Mouse (Mus musculus) forebrain, embryonic 14.5 days (tissue): ENCODE results near the gene Vps26b. TPM values are rescaled to one million over a fixed set of nuclear protein-coding genes. Genes with fewer than 3 reads are reported as not detected.

Experiments used
- ATAC-seq: fragments of 200-750 bp; cut with Nextera tagmentation; 2 replicates; pipeline ENCODE4 v1.8.0; 2017; ENCODE audit warnings: mild to moderate bottlenecking, moderate library complexity
- DNase-seq: peaks from one replicate; pipeline ENCODE4 v3.0.0-alpha.2; 2015; ENCODE audit warnings: low spot score
- H3K27ac ChIP-seq: fragments of 300-500 bp; sonication (generic); 2 replicates; pipeline ENCODE4 v1.5.1; 2014; ENCODE audit warnings: low read depth, mild to moderate bottlenecking, control low read depth, low read length, moderate library complexity
- H3K27me3 ChIP-seq: fragments of 300-500 bp; sonication (generic); replicated peaks from 2 replicates; pipeline ENCODE4 v1.6.1; 2014; ENCODE audit warnings: low read length, control low read depth, mixed read lengths; ENCODE audit not compliant: control insufficient read depth, insufficient read depth
- H3K36me3 ChIP-seq: fragments of 300-500 bp; sonication (generic); 2 replicates; pipeline ENCODE4 v1.6.1; 2014; ENCODE audit warnings: low read length, control low read depth; ENCODE audit not compliant: control insufficient read depth, insufficient read depth
- H3K4me1 ChIP-seq: fragments of 300-500 bp; sonication (generic); 2 replicates; pipeline ENCODE4 v1.6.1; 2014; ENCODE audit warnings: antibody characterized with exemption, low read length, control low read depth; ENCODE audit not compliant: control insufficient read depth, insufficient read depth
- H3K4me2 ChIP-seq: fragments of 300-500 bp; sonication (generic); 2 replicates; pipeline ENCODE4 v1.6.1; 2014; ENCODE audit warnings: mild to moderate bottlenecking, control low read depth, low read length
- H3K4me3 ChIP-seq: fragments of 300-500 bp; sonication (generic); 2 replicates; pipeline ENCODE4 v1.5.1; 2014; ENCODE audit warnings: low read depth, low read length, control low read depth
- H3K9ac ChIP-seq: fragments of 300-500 bp; sonication (generic); 2 replicates; pipeline ENCODE4 v1.6.1; 2014; ENCODE audit warnings: mild to moderate bottlenecking, low read length, control low read depth, moderate library complexity
- H3K9me3 ChIP-seq: fragments of 300-500 bp; sonication (generic); replicated peaks from 2 replicates; pipeline ENCODE4 v1.6.1; 2016; ENCODE audit warnings: low read length, control low read depth, mixed read lengths; ENCODE audit not compliant: control insufficient read depth
- WGBS: fragments of 180-500 bp; shearing (Covaris S2); extraction: QIAGEN DNeasy Blood & Tissue Kit; methylation state at CpG from one replicate; pipeline ENCODE4 v1.1.7; 2014; 5-methylcytosine and 5-hydroxymethylcytosine counted together
- polyA plus RNA-seq: library from polyadenylated mRNA; unstranded; fragments of >200 nt; fragmentation: Nextera tagmentation; extraction: Ambion mirVana; gene quantifications from 2 replicates; pipeline ENCODE4 v1.2.1, GENCODE M21; 2014

Gene Vps26b
- polyA plus RNA-seq, 1 experiment from 2014 or later: 77.9 TPM

- peak overlapping the region; percentile 89 for H3K27ac ChIP-seq
- no peaks in the 10 kb centered on the region for H3K9me3 ChIP-seq
- H3K4me2 ChIP-seq: peak overlapping the region; percentile 89
- no peaks in the 10 kb centered on the region for H3K36me3 ChIP-seq
- H3K9ac ChIP-seq: peak overlapping the region; percentile 97
- peak overlapping the region; percentile 93 for H3K4me3 ChIP-seq
- WGBS: under 1% methylated on average over 52 of the region's 52 CpGs
- no peaks in the 10 kb centered on the region for H3K27me3 ChIP-seq
- DNase-seq: peak; percentile 64
- ATAC-seq: peak; percentile 18; the same call in 1 of the 2 replicates
- peaks cover 31% of the 10 kb centered on the region for H3K4me1 ChIP-seq
Measured at GRCm38 (mm10) chr9:27029022-27029827, 640 bp downstream of the Vps26b start.

GRCm38 (mm10) chr9:27026708-27027107 lies 3.2 kb downstream of the Vps26b start:
- Histone ChIP-seq H3K4me3 (no peak overlapping the region), H3K4me1 (peaks cover 28% of the 10 kb centered on the region)
- ATAC-seq: no peak

DNA sequence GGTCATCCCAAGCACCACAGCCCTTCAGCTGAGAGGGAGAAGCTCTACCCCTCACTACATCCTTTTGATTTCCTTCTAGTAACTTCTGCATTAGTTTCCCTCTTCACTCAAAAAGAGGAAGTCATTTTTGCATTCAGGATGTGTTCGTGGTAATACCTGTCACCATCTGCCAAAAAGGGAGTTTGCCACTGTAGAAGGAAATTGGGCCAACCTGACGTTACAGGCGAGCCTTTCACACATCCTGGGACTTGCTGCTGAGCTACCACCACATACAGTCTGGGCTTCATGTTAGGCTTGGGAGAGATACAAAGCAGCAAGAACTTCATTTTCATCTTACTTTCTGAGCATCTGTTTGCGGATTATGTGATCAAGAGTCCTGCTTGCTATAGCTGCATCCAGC lies 6.2 kb downstream of the Vps26b start:
- ATAC-seq (no peak), DNase-seq (no peak)
- Histone ChIP-seq H3K27me3 (no peaks in the 10 kb centered on the region), H3K4me1 (peaks cover 23% of the 10 kb centered on the region), H3K36me3 (peaks cover 16% of the 10 kb centered on the region), H3K4me3 (no peak overlapping the region), H3K27ac (no peak overlapping the region), H3K9me3 (no peaks in the 10 kb centered on the region), H3K4me2 (no peak overlapping the region), H3K9ac (no peak overlapping the region)
- WGBS: 90% methylated on average over 4 of the region's 4 CpGs

More at GRCm38 (mm10) chr9:27026708-27027107, 3.2 kb downstream of the Vps26b start:
- no peak for DNase-seq
- Histone ChIP-seq H3K36me3 (peaks cover 2% of the 10 kb centered on the region; the same call in 1 of the 2 replicates), H3K4me2 (peak overlapping the region; percentile 89), H3K9me3 (no peaks in the 10 kb centered on the region), H3K27ac (no peak overlapping the region), H3K27me3 (no peaks in the 10 kb centered on the region), H3K9ac (no peak overlapping the region)
- 97% methylated on average over 1 of the region's 1 CpGs for WGBS

GRCm38 (mm10) chr9:27018961-27019360 lies 10.9 kb downstream of the Vps26b start:
- WGBS: 95% methylated on average over 10 of the region's 10 CpGs
- no peaks in the 10 kb centered on the region for H3K4me1 ChIP-seq
- peaks cover 59% of the 10 kb centered on the region for H3K36me3 ChIP-seq

DNA sequence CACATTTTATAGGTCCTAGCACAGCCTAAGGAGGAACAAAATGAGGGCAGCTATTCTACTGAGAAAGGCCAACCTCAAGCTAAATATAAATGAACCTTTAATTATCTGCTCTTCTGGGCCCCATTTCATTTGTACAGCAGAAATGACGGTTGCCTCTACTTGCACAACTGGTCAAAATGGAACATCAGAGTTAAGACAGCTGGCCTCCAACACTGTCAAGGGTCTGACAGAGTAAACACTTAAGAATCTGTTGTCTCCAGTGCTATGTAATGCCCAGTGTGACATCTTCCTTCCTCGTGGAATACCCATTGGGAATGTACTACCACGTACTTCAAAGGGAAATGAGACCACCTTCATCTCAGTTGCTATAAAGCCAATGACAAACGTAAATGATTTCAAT lies 18.3 kb downstream of the Vps26b start:
- WGBS: 96% methylated on average over 4 of the region's 4 CpGs
- Histone ChIP-seq H3K36me3 (peaks cover 96% of the 10 kb centered on the region), H3K27me3 (no peaks in the 10 kb centered on the region), H3K4me1 (no peaks in the 10 kb centered on the region), H3K4me2 (no peak overlapping the region), H3K4me3 (no peak overlapping the region), H3K27ac (no peak overlapping the region), H3K9me3 (no peaks in the 10 kb centered on the region), H3K9ac (no peak overlapping the region)
- DNase-seq: no peak
- no peak for ATAC-seq

More at GRCm38 (mm10) chr9:27018961-27019360, 10.9 kb downstream of the Vps26b start:
- H3K27me3 ChIP-seq: no peaks in the 10 kb centered on the region
- ATAC-seq (no peak), DNase-seq (no peak)
- no peak overlapping the region for H3K4me3 ChIP-seq
- H3K9me3 ChIP-seq: no peaks in the 10 kb centered on the region
- no peak overlapping the region for H3K4me2 ChIP-seq
- no peak overlapping the region for H3K27ac ChIP-seq
- H3K9ac ChIP-seq: no peak overlapping the region

DNA sequence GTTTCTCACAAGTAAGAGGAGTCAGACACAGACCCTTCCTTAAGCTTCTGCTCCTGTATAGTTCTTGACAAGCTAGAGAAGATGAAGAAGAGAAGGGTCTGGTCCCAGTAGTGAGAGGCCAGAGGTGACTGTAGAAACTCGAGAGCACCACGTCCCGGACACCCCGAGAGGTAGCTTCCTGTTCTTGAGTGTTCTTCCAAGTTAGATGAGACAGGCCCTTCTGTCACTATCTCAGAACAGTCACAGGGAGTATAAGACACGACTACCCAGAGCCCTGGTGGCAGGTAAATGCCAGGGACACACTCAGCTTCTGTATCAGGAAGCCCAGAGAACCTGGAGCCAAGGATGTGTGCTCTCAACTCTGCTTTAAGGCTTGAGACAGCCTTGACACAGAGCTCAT lies 20.6 kb downstream of the Vps26b start:
- Histone ChIP-seq H3K36me3 (peaks cover 98% of the 10 kb centered on the region), H3K9me3 (no peaks in the 10 kb centered on the region), H3K4me1 (no peaks in the 10 kb centered on the region), H3K27ac (no peak overlapping the region), H3K27me3 (no peaks in the 10 kb centered on the region), H3K4me2 (no peak overlapping the region), H3K9ac (no peak overlapping the region), H3K4me3 (no peak overlapping the region)
- WGBS: 84% methylated on average over 5 of the region's 5 CpGs
- DNase-seq (no peak), ATAC-seq (no peak)

DNA sequence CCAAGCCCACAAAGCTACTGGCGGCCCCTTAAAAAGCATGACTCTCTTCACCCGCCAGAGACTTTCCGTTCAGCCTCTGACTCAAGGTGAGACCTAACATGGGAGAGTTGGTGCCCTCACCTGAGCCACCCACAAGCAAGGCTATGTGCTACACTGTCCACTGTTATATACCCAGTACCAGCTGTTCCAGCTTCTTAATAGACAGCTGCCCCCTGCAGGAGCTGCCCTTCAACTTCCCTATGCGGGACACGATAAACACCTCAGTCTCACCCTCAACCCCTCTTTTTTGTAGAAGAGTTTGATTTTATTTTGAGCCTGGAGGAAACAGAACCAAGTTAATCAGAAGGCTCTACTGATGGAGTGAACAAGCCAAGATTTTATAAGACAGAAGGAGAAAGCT lies 23.0 kb downstream of the Vps26b start:
- H3K4me1 ChIP-seq: no peaks in the 10 kb centered on the region
- no peaks in the 10 kb centered on the region for H3K9me3 ChIP-seq
- DNase-seq (no peak), ATAC-seq (no peak)
- H3K27me3 ChIP-seq: no peaks in the 10 kb centered on the region
- H3K27ac ChIP-seq: no peak overlapping the region
- H3K4me3 ChIP-seq: no peak overlapping the region
- H3K36me3 ChIP-seq: peaks cover 85% of the 10 kb centered on the region
- WGBS: 93% methylated on average over 5 of the region's 5 CpGs
- H3K4me2 ChIP-seq: no peak overlapping the region
- H3K9ac ChIP-seq: no peak overlapping the region

DNA sequence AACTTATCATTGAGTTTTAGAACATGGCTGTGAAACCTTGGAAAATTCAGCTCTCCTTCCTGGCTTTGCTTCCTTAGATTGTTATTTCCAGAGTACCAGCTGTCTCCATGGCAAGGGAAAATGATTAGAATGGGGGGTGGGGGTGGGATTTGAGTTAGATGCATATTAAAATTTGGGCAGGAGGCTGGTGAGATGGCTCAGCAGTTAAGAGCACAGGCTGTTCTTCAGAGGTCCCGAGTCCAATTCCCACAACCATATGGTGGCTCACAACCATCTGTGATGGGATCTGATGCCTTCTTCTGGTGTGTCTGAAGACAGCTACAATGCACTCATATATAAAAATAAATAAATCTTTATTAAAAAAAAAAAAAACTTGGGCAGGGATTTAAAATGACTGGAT lies 23.9 kb downstream of the Vps26b start:
- no peak overlapping the region for H3K9ac ChIP-seq
- 77% methylated on average over 1 of the region's 1 CpGs for WGBS
- no peaks in the 10 kb centered on the region for H3K9me3 ChIP-seq
- peak; percentile 71 for DNase-seq
- peaks cover 6% of the 10 kb centered on the region for H3K4me1 ChIP-seq
- peak; percentile 65 for ATAC-seq
- peaks cover 77% of the 10 kb centered on the region for H3K36me3 ChIP-seq
- no peak overlapping the region for H3K4me3 ChIP-seq
- no peak overlapping the region for H3K4me2 ChIP-seq
- H3K27ac ChIP-seq: no peak overlapping the region
- H3K27me3 ChIP-seq: no peaks in the 10 kb centered on the region

GRCm38 (mm10) chr9:27005231-27005630 lies 24.6 kb downstream of the Vps26b start:
- WGBS: 87% methylated on average over 3 of the region's 3 CpGs
- H3K9me3 ChIP-seq: no peaks in the 10 kb centered on the region
- H3K4me1 ChIP-seq: peaks cover 13% of the 10 kb centered on the region
- H3K9ac ChIP-seq: no peak overlapping the region
- 0 out of 2 replicates have a peak overlapping the region, but pooled peaks have one; percentile 16 for H3K27ac ChIP-seq
- H3K4me2 ChIP-seq: no peak overlapping the region
- H3K4me3 ChIP-seq: no peak overlapping the region
- H3K27me3 ChIP-seq: no peaks in the 10 kb centered on the region
- H3K36me3 ChIP-seq: peaks cover 71% of the 10 kb centered on the region
- ATAC-seq: no peak
- no peak for DNase-seq
